Mouse (Mus musculus) MEL (cell line): ENCODE measurements around the gene Klhl3.

Experiments used
- CTCF ChIP-seq, 3 experiments: IDR thresholded peaks in 2 of 3; conservative IDR thresholded peaks in 1 of 3; 2 replicates each; pipeline ENCODE4 v1.5.1; 2011 to 2012; ENCODE audit warnings: low read length in 3 of 3, low read depth in 2 of 3, mild to moderate bottlenecking in 2 of 3, improper control_type of control experiment in 1 of 3, inconsistent platforms in 1 of 3, mixed read lengths in 1 of 3, moderate library complexity in 1 of 3; ENCODE audit not compliant: control insufficient read depth in 1 of 3, insufficient read depth in 1 of 3, poor library complexity in 1 of 3, severe bottlenecking in 1 of 3
- E2F4 ChIP-seq: IDR thresholded peaks from 2 replicates; pipeline ENCODE4 v1.6.1; 2011; ENCODE audit warnings: low read depth, low read length, improper control_type of control experiment, borderline replicate concordance
- EP300 ChIP-seq, 2 experiments: IDR thresholded peaks; 2 replicates each; pipeline ENCODE4 v1.6.1; 2011; ENCODE audit warnings: improper control_type of control experiment in 2 of 2, low read length in 2 of 2, low read depth in 1 of 2, mild to moderate bottlenecking in 1 of 2
- ETS1 ChIP-seq: IDR thresholded peaks from 2 replicates; pipeline ENCODE4 v1.6.1; 2012; ENCODE audit warnings: low read depth, mild to moderate bottlenecking, inconsistent platforms, low read length, improper control_type of control experiment, moderate library complexity
- GATA1 ChIP-seq: IDR thresholded peaks from 2 replicates; pipeline ENCODE4 v1.6.1; 2011; ENCODE audit warnings: low read depth, low read length, improper control_type of control experiment
- KAT2A ChIP-seq: conservative IDR thresholded peaks from 2 replicates; pipeline ENCODE4 v1.6.1; 2012; ENCODE audit warnings: low read depth, low read length, improper control_type of control experiment, inconsistent platforms
- MAFK ChIP-seq: IDR thresholded peaks from 2 replicates; pipeline ENCODE4 v1.6.1; 2011; ENCODE audit warnings: low read depth, mild to moderate bottlenecking, low read length, improper control_type of control experiment, borderline replicate concordance
- MAX ChIP-seq: IDR thresholded peaks from 2 replicates; pipeline ENCODE4 v1.6.1; 2011; ENCODE audit warnings: low read length, improper control_type of control experiment
- MXI1 ChIP-seq: IDR thresholded peaks from 2 replicates; pipeline ENCODE4 v1.6.1; 2011; ENCODE audit warnings: mild to moderate bottlenecking, low read depth, low read length, improper control_type of control experiment
- POLR2A ChIP-seq, 2 experiments: IDR thresholded peaks; 2 replicates each; pipeline ENCODE4 v1.6.1; 2011 to 2012; ENCODE audit warnings: low read length in 2 of 2, mild to moderate bottlenecking in 2 of 2, control low read depth in 1 of 2, improper control_type of control experiment in 1 of 2, low read depth in 1 of 2, moderate library complexity in 1 of 2; ENCODE audit not compliant: control insufficient read depth in 1 of 2, insufficient read depth in 1 of 2, poor library complexity in 1 of 2
- POLR2AphosphoS2 ChIP-seq: IDR thresholded peaks from 2 replicates; pipeline ENCODE4 v1.6.1; 2011; ENCODE audit warnings: low read length, improper control_type of control experiment
- TBP ChIP-seq: IDR thresholded peaks from 2 replicates; pipeline ENCODE4 v1.8.0; 2011; ENCODE audit warnings: low read depth, low read length, improper control_type of control experiment
- TCF12 ChIP-seq: IDR thresholded peaks from 2 replicates; pipeline ENCODE4 v1.6.1; 2014; ENCODE audit warnings: low read depth, mild to moderate bottlenecking, inconsistent platforms, low read length, improper control_type of control experiment, moderate library complexity
- UBTF ChIP-seq: IDR thresholded peaks from 2 replicates; pipeline ENCODE4 v1.6.1; 2012; ENCODE audit warnings: low read depth, mild to moderate bottlenecking, inconsistent platforms, low read length, improper control_type of control experiment, moderate library complexity, borderline replicate concordance; ENCODE audit not compliant: insufficient read depth

- TF ChIP-seq CTCF (IDR thresholded peaks at IDR 0.05 in 2 of 3, conservative IDR thresholded peaks at IDR 0.05 in 1 of 3; ENCODE audit: control insufficient read depth in 1 of 3, insufficient read depth in 1 of 3, low read depth in 2 of 3, low read length in 3 of 3, poor library complexity in 1 of 3, severe bottlenecking in 1 of 3), result no peak
- TF ChIP-seq TCF12, result no peak
- no peak for TF ChIP-seq MAX
- TF ChIP-seq MXI1, result peak; percentile 76
- no peak for TF ChIP-seq MAFK
- no peak for TF ChIP-seq E2F4
- TF ChIP-seq KAT2A, result no peak
- TF ChIP-seq UBTF, result no peak
- no peak for TF ChIP-seq ETS1
- TF ChIP-seq GATA1, result no peak
- TF ChIP-seq TBP, result no peak
- TF ChIP-seq POLR2A (IDR thresholded peaks at IDR 0.05; ENCODE audit: control insufficient read depth in 1 of 2, insufficient read depth in 1 of 2, low read depth in 1 of 2, low read length in 2 of 2, poor library complexity in 1 of 2), result no peak
- no peak for TF ChIP-seq EP300 (IDR thresholded peaks at IDR 0.05; ENCODE audit: low read depth in 1 of 2, low read length in 2 of 2)
- no peak for TF ChIP-seq POLR2AphosphoS2
Measured at GRCm38 (mm10) chr13:58150442-58150841, 37.0 kb upstream of the Klhl3 start.
